Comparison of ENCODE assay signal across 24 mouse cellular contexts in the genomic region with DNA sequence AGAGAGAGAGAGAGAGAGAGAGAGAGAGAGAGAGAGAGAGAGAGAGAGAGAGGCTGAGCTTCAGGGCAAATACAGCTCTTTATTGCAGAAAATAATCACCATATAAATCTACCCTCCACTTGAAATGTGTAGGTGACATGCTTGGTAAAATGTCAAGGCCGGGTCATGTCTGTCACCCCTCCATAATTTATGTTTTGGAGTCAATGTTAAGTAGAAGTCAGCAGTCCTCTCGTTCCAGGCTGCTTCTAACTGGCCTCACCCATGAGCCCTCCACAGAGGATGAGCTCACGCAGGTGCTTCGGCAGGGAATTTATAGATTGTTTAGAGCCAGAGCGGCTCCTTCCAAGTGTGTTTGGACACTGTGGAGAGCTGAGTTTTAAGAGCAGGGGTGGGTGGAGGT. TPM values are rescaled to one million over a fixed set of nuclear protein-coding genes. Genes with fewer than 3 reads are reported as not detected.
DNase-seq lines count a peak whose midpoint lies in the region; ATAC-seq and TF ChIP-seq lines count a peak whose summit lies in the region.
"Had no signal": no experiment of that assay in that cellular context is flagged by ENCODE, and none has a peak within 500 bp of the region (broad histone marks: within the 10 kb centered on the region; RNA-seq: fewer than 3 reads in every experiment).

No protein-coding gene starts in this region.

- no peak for ATAC-seq in heart, embryonic 11.5 days (replicated peaks; ENCODE audit: insufficient number of reproducible peaks, low FRiP score, low TSS enrichment)
- 0 out of 2 replicates have a peak, but pooled peaks have one; percentile 44 for ATAC-seq in kidney, embryonic 16.5 days (ENCODE audit: low FRiP score, low TSS enrichment)
- ATAC-seq in lung, postnatal 0 days: no peak
- ATAC-seq: activated CD4-positive, CD25-positive, alpha-beta regulatory T cell, adult 4 months; forebrain, embryonic 15.5 days; hindbrain, postnatal 0 days; inflammation-experienced regulatory T-cells, adult 6 months had no signal

- 46% methylated on average over 5 of the region's 5 CpGs for WGBS in heart, embryonic 11.5 days (ENCODE audit: insufficient replicate concordance)
- 20% methylated on average over 5 of the region's 5 CpGs for WGBS in kidney, embryonic 16.5 days
- 47% methylated on average over 5 of the region's 5 CpGs for WGBS in kidney, adult 2 months
- 32% methylated on average over 5 of the region's 5 CpGs for WGBS in lung, postnatal 0 days

- H3K4me2 ChIP-seq in heart, embryonic 11.5 days: no peak overlapping the region
- H3K4me2 ChIP-seq in kidney, embryonic 16.5 days (replicated peaks; ENCODE audit: low read depth, low read length): no peak overlapping the region
- no peak overlapping the region for H3K4me2 ChIP-seq in lung, postnatal 0 days (replicated peaks; ENCODE audit: low read depth, low read length)
- H3K4me2 ChIP-seq: forebrain, embryonic 15.5 days; heart, embryonic 13.5 days; hindbrain, embryonic 14.5 days had no signal

- no peak for TF ChIP-seq EP300 in lung, postnatal 0 days (IDR thresholded peaks at IDR 0.05)

- DNase-seq in embryo, embryonic 10.5 days (ENCODE audit: low spot score): peak; percentile 38
- DNase-seq in embryo, embryonic 10 days (ENCODE audit: low spot score): no peak
- DNase-seq in heart, adult 11 months: peak; percentile 34
- no peak for DNase-seq in kidney, adult 2 months
- peak; percentile 70 for DNase-seq in mesoderm, embryonic 11.5 days (ENCODE audit: low read depth, low spot score)
- DNase-seq in lung, postnatal 0 days (ENCODE audit: low spot score): no peak
- DNase-seq: adrenal gland, adult 8-10 months; adrenal gland, postnatal 25 days; cerebellum, adult 11-12 months; cerebellum, adult 8-10 months; cerebellum, postnatal 10 days; cerebellum, postnatal 36 days; gastrocnemius, postnatal 10 days; heart, adult 18-20 months; heart, postnatal 14 days; heart, postnatal 4 days had no signal

- no peak for TF ChIP-seq CTCF in kidney, adult 2 months (conservative IDR thresholded peaks at IDR 0.05; ENCODE audit: insufficient read depth, insufficient read length, low read depth, low read length)
- TF ChIP-seq CTCF in lung, postnatal 0 days (IDR thresholded peaks at IDR 0.05): no peak

- H3K4me3 ChIP-seq in heart, embryonic 11.5 days (ENCODE audit: low read depth, low read length): no peak overlapping the region
- no peak overlapping the region for H3K4me3 ChIP-seq in kidney, embryonic 16.5 days (ENCODE audit: low read length)
- no peak overlapping the region for H3K4me3 ChIP-seq in kidney, adult 2 months (ENCODE audit: insufficient read depth, low read depth, low read length)
- no peak overlapping the region for H3K4me3 ChIP-seq in lung, postnatal 0 days (ENCODE audit: low read depth, low read length)
- H3K4me3 ChIP-seq: forebrain, embryonic 15.5 days; heart, embryonic 13.5 days had no signal

- H3K9me3 ChIP-seq in heart, embryonic 11.5 days (replicated peaks; ENCODE audit: control insufficient read depth, low read length): no peaks in the 10 kb centered on the region
- no peaks in the 10 kb centered on the region for H3K9me3 ChIP-seq in kidney, embryonic 16.5 days (ENCODE audit: low read length)
- no peaks in the 10 kb centered on the region for H3K9me3 ChIP-seq in lung, postnatal 0 days (ENCODE audit: low read length)
- H3K9me3 ChIP-seq: forebrain, embryonic 15.5 days; heart, embryonic 13.5 days had no signal

- H3K27ac ChIP-seq in heart, embryonic 11.5 days (ENCODE audit: low read depth, low read length): no peak overlapping the region
- H3K27ac ChIP-seq in kidney, embryonic 16.5 days (ENCODE audit: low read length): peak overlapping the region; percentile 53
- H3K27ac ChIP-seq in kidney, adult 2 months (ENCODE audit: insufficient read depth, low read depth, low read length): no peak overlapping the region
- no peak overlapping the region for H3K27ac ChIP-seq in lung, postnatal 0 days (ENCODE audit: low read length)
- H3K27ac ChIP-seq: forebrain, embryonic 15.5 days; heart, embryonic 13.5 days; hindbrain, embryonic 14.5 days; hindbrain, postnatal 0 days had no signal

- no peak for TF ChIP-seq POLR2A in kidney, adult 2 months (IDR thresholded peaks at IDR 0.05; ENCODE audit: low read depth, low read length)

- peaks cover 12% of the 10 kb centered on the region for H3K27me3 ChIP-seq in heart, embryonic 11.5 days (ENCODE audit: control insufficient read depth, insufficient read depth, low read length)
- no peaks in the 10 kb centered on the region for H3K27me3 ChIP-seq in kidney, embryonic 16.5 days (ENCODE audit: insufficient read depth, low read length)
- H3K27me3 ChIP-seq in kidney, adult 2 months (replicated peaks; ENCODE audit: control insufficient read depth, insufficient read depth, low read length): no peaks in the 10 kb centered on the region
- H3K27me3 ChIP-seq in lung, postnatal 0 days (replicated peaks; ENCODE audit: insufficient read depth, low read length): no peaks in the 10 kb centered on the region

- no peaks in the 10 kb centered on the region for H3K36me3 ChIP-seq in heart, embryonic 11.5 days (ENCODE audit: control insufficient read depth, insufficient read depth, low read length)
- H3K36me3 ChIP-seq in kidney, embryonic 16.5 days (ENCODE audit: insufficient read depth, low read length): no peaks in the 10 kb centered on the region
- H3K36me3 ChIP-seq in kidney, adult 2 months (ENCODE audit: control insufficient read depth, insufficient read depth, low read length): no peaks in the 10 kb centered on the region
- no peaks in the 10 kb centered on the region for H3K36me3 ChIP-seq in lung, postnatal 0 days (ENCODE audit: insufficient read depth, low read length)
- H3K36me3 ChIP-seq: forebrain, embryonic 15.5 days; heart, embryonic 13.5 days had no signal

- peaks cover 9% of the 10 kb centered on the region for H3K4me1 ChIP-seq in heart, embryonic 11.5 days (ENCODE audit: control insufficient read depth, insufficient read depth, low read length)
- H3K4me1 ChIP-seq in kidney, embryonic 16.5 days (ENCODE audit: insufficient read depth, low read length): peaks cover 39% of the 10 kb centered on the region
- peaks cover 11% of the 10 kb centered on the region for H3K4me1 ChIP-seq in kidney, adult 2 months (ENCODE audit: control insufficient read depth, insufficient read depth, low read length)
- peaks cover 10% of the 10 kb centered on the region for H3K4me1 ChIP-seq in lung, postnatal 0 days (ENCODE audit: insufficient read depth, low read depth, low read length)

- no peak overlapping the region for H3K9ac ChIP-seq in heart, embryonic 11.5 days (ENCODE audit: low read depth, low read length)
- H3K9ac ChIP-seq in kidney, embryonic 16.5 days (replicated peaks; ENCODE audit: low read length): 0 out of 2 replicates have a peak overlapping the region, but pooled peaks have one; percentile 22
- H3K9ac ChIP-seq in lung, postnatal 0 days (replicated peaks; ENCODE audit: low read depth): no peak overlapping the region
- H3K9ac ChIP-seq: forebrain, embryonic 15.5 days; heart, embryonic 13.5 days; hindbrain, embryonic 14.5 days had no signal

RNA-seq across cellular contexts. Expression of a gene that starts 18.4 kb away (rescaled TPM):
- 4.8 and 6.3 TPM in 2 replicates for polyA plus RNA-seq in heart, embryonic 11.5 days (2014; fragmentation: Nextera tagmentation; extraction: Ambion mirVana)
- polyA plus RNA-seq in kidney, embryonic 16.5 days (2015; fragmentation: Nextera tagmentation; extraction: Ambion mirVana): 36.2 and 39.6 TPM in 2 replicates
- 47.3 and 50.2 TPM in 2 replicates for polyA plus RNA-seq in kidney, adult 2 months (2012; rRNA removed)
- polyA plus RNA-seq in lung, postnatal 0 days (2015; fragmentation: Nextera tagmentation; extraction: Ambion mirVana): 23.3 and 24.7 TPM in 2 replicates

Comparison
In these comparisons a context has a peak if more than half of its experiments do, and no peak if none do; other contexts are left out.
1. DNase-seq: peak in embryo, embryonic 10.5 days (single experiment), heart, adult 11 months (single experiment) and mesoderm, embryonic 11.5 days (single experiment); none in embryo, embryonic 10 days (single experiment), kidney, adult 2 months (single experiment) and lung, postnatal 0 days (single experiment).